Mouse (Mus musculus): Measurements from ENCODE around the gene Tmod4. TPM values are rescaled to one million over a fixed set of nuclear protein-coding genes. Genes with fewer than 3 reads are reported as not detected.
"Not testable (repeated sequence)": the region's sequence is repeated elsewhere in the genome, so short reads cannot be mapped to it uniquely, and the experiment has no call there.

Tmod4 gene
- total and polyA plus RNA-seq, 2 experiments from 2014 or later, result 0.24 to 0.39 TPM

- DNase-seq (no peak), ATAC-seq (no peak)
- Histone ChIP-seq H3K4me2 (ENCODE audit: low read depth) (no peak overlapping the region), H3K4me3 (ENCODE audit: low read depth, low read length) (no peak overlapping the region), H3K9ac (no peak overlapping the region), H3K4me1 (ENCODE audit: insufficient read depth) (peaks cover 2% of the 10 kb centered on the region), H3K36me3 (ENCODE audit: insufficient read depth) (peaks cover 15% of the 10 kb centered on the region), H3K9me3 (ENCODE audit: low read length) (no peaks in the 10 kb centered on the region), H3K27me3 (ENCODE audit: insufficient read depth, low read length) (no peaks in the 10 kb centered on the region), H3K27ac (ENCODE audit: low read depth, low read length) (no peak overlapping the region)
- 91% methylated on average over 5 of the region's 5 CpGs for WGBS
- no peak for TF ChIP-seq CTCF (IDR thresholded peaks at IDR 0.05; ENCODE audit: low read depth)
Measured at GRCm38 (mm10) chr3:95130081-95130480, 5.8 kb downstream of the Tmod4 start.

- H3K4me3 ChIP-seq (ENCODE audit: low read depth, low read length); H3K9ac ChIP-seq; DNase-seq; H3K9me3 ChIP-seq (ENCODE audit: low read length); H3K27me3 ChIP-seq (ENCODE audit: insufficient read depth, low read length); H3K27ac ChIP-seq (ENCODE audit: low read depth, low read length); H3K4me1 ChIP-seq (ENCODE audit: insufficient read depth); ATAC-seq; H3K4me2 ChIP-seq (ENCODE audit: low read depth): not testable (repeated sequence)
- peaks cover 15% of the 10 kb centered on the region for H3K36me3 ChIP-seq (ENCODE audit: insufficient read depth)
- TF ChIP-seq CTCF (IDR thresholded peaks at IDR 0.05; ENCODE audit: low read depth), result peak; percentile 34
- 86% methylated on average over 2 of the region's 2 CpGs for WGBS
Measured at GRCm38 (mm10) chr3:95132389-95132788, 8.1 kb downstream of the Tmod4 start.

GRCm38 (mm10) chr3:95133176-95133575 is 8.9 kb downstream of the Tmod4 start:
- H3K4me1 ChIP-seq (ENCODE audit: insufficient read depth), result peaks cover 6% of the 10 kb centered on the region
- ATAC-seq (no peak), DNase-seq (no peak)
- H3K9ac ChIP-seq, result peak overlapping the region; percentile 60
- peak overlapping the region; percentile 55; the same call in 1 of the 2 replicates for H3K27ac ChIP-seq (ENCODE audit: low read depth, low read length)
- H3K36me3 ChIP-seq (ENCODE audit: insufficient read depth), result peaks cover 18% of the 10 kb centered on the region
- H3K4me2 ChIP-seq (ENCODE audit: low read depth), result peak overlapping the region; percentile 83
- H3K27me3 ChIP-seq (ENCODE audit: insufficient read depth, low read length), result no peaks in the 10 kb centered on the region
- H3K9me3 ChIP-seq (ENCODE audit: low read length), result no peaks in the 10 kb centered on the region
- peak overlapping the region; percentile 62 for H3K4me3 ChIP-seq (ENCODE audit: low read depth, low read length)
- TF ChIP-seq CTCF (IDR thresholded peaks at IDR 0.05; ENCODE audit: low read depth), result no peak
- 60% methylated on average over 11 of the region's 11 CpGs for WGBS

GRCm38 (mm10) chr3:95133680-95134101 is 9.4 kb downstream of the Tmod4 start, which contains the start of the genes Scnm1 and Lysmd1:
Gene Scnm1 (minus strand): TSS chr3:95134011.
Gene Lysmd1 (plus strand): TSS chr3:95134088.
- ATAC-seq (peak; percentile 99), DNase-seq (peak; percentile 96)
- Histone ChIP-seq H3K4me1 (ENCODE audit: insufficient read depth) (peaks cover 6% of the 10 kb centered on the region), H3K27me3 (ENCODE audit: insufficient read depth, low read length) (no peaks in the 10 kb centered on the region), H3K4me3 (ENCODE audit: low read depth, low read length) (peak within 1 kb of the TSS; percentile 62), H3K4me2 (ENCODE audit: low read depth) (peak within 1 kb of the TSS; percentile 83), H3K9ac (peak within 1 kb of the TSS; percentile 60), H3K36me3 (ENCODE audit: insufficient read depth) (peaks cover 18% of the 10 kb centered on the region), H3K9me3 (ENCODE audit: low read length) (no peaks in the 10 kb centered on the region), H3K27ac (ENCODE audit: low read depth, low read length) (peak within 1 kb of the TSS; percentile 55)
- under 1% methylated on average over 20 of the region's 20 CpGs for WGBS
- peak; percentile 44 for TF ChIP-seq CTCF (IDR thresholded peaks at IDR 0.05; ENCODE audit: low read depth)

- H3K9ac ChIP-seq; H3K9me3 ChIP-seq (ENCODE audit: low read length); H3K4me2 ChIP-seq (ENCODE audit: low read depth); H3K27me3 ChIP-seq (ENCODE audit: insufficient read depth, low read length); H3K27ac ChIP-seq (ENCODE audit: low read depth, low read length); DNase-seq; H3K4me1 ChIP-seq (ENCODE audit: insufficient read depth): not testable (repeated sequence)
- ATAC-seq, result peak; percentile 46
- WGBS, result no CpG with 5 or more reads among the region's 12 CpGs
- peaks cover 16% of the 10 kb centered on the region for H3K36me3 ChIP-seq (ENCODE audit: insufficient read depth)
- H3K4me3 ChIP-seq (ENCODE audit: low read depth, low read length), result peak overlapping the region; percentile 62
Measured at GRCm38 (mm10) chr3:95134133-95134532, 9.9 kb downstream of the Tmod4 start.

GRCm38 (mm10) chr3:95135023-95135422 is 10.7 kb downstream of the Tmod4 start:
- TF ChIP-seq CTCF (IDR thresholded peaks at IDR 0.05; ENCODE audit: low read depth), result no peak
- Histone ChIP-seq H3K9me3 (ENCODE audit: low read length) (no peaks in the 10 kb centered on the region), H3K36me3 (ENCODE audit: insufficient read depth) (peaks cover 15% of the 10 kb centered on the region), H3K4me2 (ENCODE audit: low read depth) (peak overlapping the region; percentile 52), H3K27ac (ENCODE audit: low read depth, low read length) (no peak overlapping the region), H3K4me3 (ENCODE audit: low read depth, low read length) (peak overlapping the region; percentile 31), H3K27me3 (ENCODE audit: insufficient read depth, low read length) (no peaks in the 10 kb centered on the region), H3K9ac (peak overlapping the region; percentile 33), H3K4me1 (ENCODE audit: insufficient read depth) (peaks cover 6% of the 10 kb centered on the region)
- 36% methylated on average over 6 of the region's 6 CpGs for WGBS
- DNase-seq, result no peak
- no peak for ATAC-seq

GRCm38 (mm10) chr3:95135433-95136052 is 11.3 kb downstream of the Tmod4 start:
- ATAC-seq (no peak), DNase-seq (no peak)
- Histone ChIP-seq H3K36me3 (ENCODE audit: insufficient read depth) (peaks cover 17% of the 10 kb centered on the region), H3K27ac (ENCODE audit: low read depth, low read length) (no peak overlapping the region), H3K27me3 (ENCODE audit: insufficient read depth, low read length) (no peaks in the 10 kb centered on the region), H3K4me1 (ENCODE audit: insufficient read depth) (peaks cover 6% of the 10 kb centered on the region), H3K9me3 (ENCODE audit: low read length) (no peaks in the 10 kb centered on the region), H3K4me2 (ENCODE audit: low read depth) (peak overlapping the region; percentile 52), H3K9ac (no peak overlapping the region), H3K4me3 (ENCODE audit: low read depth, low read length) (0 out of 2 replicates have a peak overlapping the region, but pooled peaks have one; percentile 31)
- 88% methylated on average over 7 of the region's 7 CpGs for WGBS
- TF ChIP-seq CTCF (IDR thresholded peaks at IDR 0.05; ENCODE audit: low read depth), result no peak
